Mouse (Mus musculus) midbrain, embryonic 14.5 days (tissue): ENCODE measurements around the gene Tpm1. TPM values are rescaled to one million over a fixed set of nuclear protein-coding genes. Genes with fewer than 3 reads are reported as not detected.

Experiments used
- ATAC-seq: fragments of 200-750 bp; cut with Nextera tagmentation; 2 replicates; pipeline ENCODE4 v1.8.0; 2017; ENCODE audit warnings: moderate number of reproducible peaks, moderate library complexity; ENCODE audit not compliant: low FRiP score, low TSS enrichment
- DNase-seq: peaks from one replicate; pipeline ENCODE4 v3.0.0-alpha.2; 2015
- H3K27ac ChIP-seq: fragments of 300-500 bp; sonication (generic); replicated peaks from 2 replicates; pipeline ENCODE4 v1.5.1; 2014; ENCODE audit warnings: mild to moderate bottlenecking, low read depth, low read length, moderate library complexity
- H3K27me3 ChIP-seq: fragments of 300-500 bp; sonication (generic); 2 replicates; pipeline ENCODE4 v1.6.1; 2014; ENCODE audit warnings: low read length, control low read depth, mixed read lengths; ENCODE audit not compliant: control insufficient read depth, insufficient read depth
- H3K36me3 ChIP-seq: fragments of 300-500 bp; sonication (generic); 2 replicates; pipeline ENCODE4 v1.6.1; 2014; ENCODE audit warnings: low read length, control low read depth; ENCODE audit not compliant: control insufficient read depth, insufficient read depth
- H3K4me1 ChIP-seq: fragments of 300-500 bp; sonication (generic); 2 replicates; pipeline ENCODE4 v1.6.1; 2014; ENCODE audit warnings: mild to moderate bottlenecking, antibody characterized with exemption, low read length, control low read depth; ENCODE audit not compliant: control insufficient read depth, insufficient read depth
- H3K4me2 ChIP-seq: fragments of 300-500 bp; sonication (generic); 2 replicates; pipeline ENCODE4 v1.6.1; 2014; ENCODE audit warnings: mild to moderate bottlenecking, low read length, moderate library complexity
- H3K4me3 ChIP-seq: fragments of 300-500 bp; sonication (generic); replicated peaks from 2 replicates; pipeline ENCODE4 v1.5.1; 2014; ENCODE audit warnings: low read depth, low read length
- H3K9ac ChIP-seq: fragments of 300-500 bp; sonication (generic); replicated peaks from 2 replicates; pipeline ENCODE4 v1.6.1; 2014; ENCODE audit warnings: mild to moderate bottlenecking, low read length, moderate library complexity
- H3K9me3 ChIP-seq: fragments of 300-500 bp; sonication (generic); 2 replicates; pipeline ENCODE4 v1.6.1; 2016; ENCODE audit warnings: low read length, control low read depth, mixed read lengths; ENCODE audit not compliant: control insufficient read depth
- WGBS: fragments of 180-500 bp; shearing (Covaris S2); extraction: QIAGEN DNeasy Blood & Tissue Kit; methylation state at CpG from one replicate; pipeline ENCODE4 v1.1.7; 2014; 5-methylcytosine and 5-hydroxymethylcytosine counted together
- polyA plus RNA-seq: library from polyadenylated mRNA; unstranded; fragments of >200 nt; fragmentation: Nextera tagmentation; extraction: Ambion mirVana; gene quantifications from 2 replicates; pipeline ENCODE4 v1.2.1, GENCODE M21; 2014

Gene Tpm1
- polyA plus RNA-seq, 1 experiment from 2014 or later: 124 TPM

GRCm38 (mm10) chr9:67036527-67037118, 12.6 kb downstream of the Tpm1 start:
- WGBS: 89% methylated on average over 2 of the region's 2 CpGs
- DNase-seq (no peak), ATAC-seq (no peak)

DNA sequence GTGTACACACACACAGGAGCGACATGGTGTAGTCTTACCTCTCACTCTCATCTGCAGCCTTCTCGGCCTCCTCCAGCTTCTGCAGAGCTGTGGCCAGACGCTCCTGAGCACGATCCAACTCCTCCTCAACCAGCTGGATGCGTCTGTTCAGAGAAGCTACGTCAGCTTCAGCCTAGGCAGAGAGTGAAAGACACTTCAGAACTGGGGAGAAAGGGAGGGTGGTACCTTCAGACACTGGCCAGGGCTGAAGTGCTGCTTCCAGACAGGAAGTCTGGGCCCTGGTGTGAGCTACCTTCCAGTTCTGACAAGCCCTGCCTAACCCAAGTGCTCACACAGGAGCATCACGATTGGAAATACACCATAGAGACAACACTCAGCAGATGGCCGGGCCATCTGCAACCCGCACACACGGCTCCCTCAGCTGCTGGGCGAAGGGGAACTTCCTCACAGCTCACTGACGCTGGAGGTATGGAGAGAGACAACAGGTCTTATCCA, 13.2 kb downstream of the Tpm1 start:
- no peaks in the 10 kb centered on the region for H3K9me3 ChIP-seq
- no peak overlapping the region for H3K27ac ChIP-seq
- DNase-seq (no peak), ATAC-seq (no peak)
- H3K4me3 ChIP-seq: no peak overlapping the region
- no peak overlapping the region for H3K9ac ChIP-seq
- H3K27me3 ChIP-seq: no peaks in the 10 kb centered on the region
- peaks cover 16% of the 10 kb centered on the region for H3K4me1 ChIP-seq
- peaks cover 53% of the 10 kb centered on the region for H3K36me3 ChIP-seq
- WGBS: 91% methylated on average over 12 of the region's 12 CpGs
- H3K4me2 ChIP-seq: no peak overlapping the region

More at GRCm38 (mm10) chr9:67036527-67037118, 12.6 kb downstream of the Tpm1 start:
- Histone ChIP-seq H3K9ac (no peak overlapping the region), H3K4me2 (no peak overlapping the region), H3K27ac (no peak overlapping the region), H3K9me3 (no peaks in the 10 kb centered on the region), H3K27me3 (no peaks in the 10 kb centered on the region), H3K36me3 (peaks cover 47% of the 10 kb centered on the region), H3K4me1 (peaks cover 22% of the 10 kb centered on the region), H3K4me3 (no peak overlapping the region)

DNA sequence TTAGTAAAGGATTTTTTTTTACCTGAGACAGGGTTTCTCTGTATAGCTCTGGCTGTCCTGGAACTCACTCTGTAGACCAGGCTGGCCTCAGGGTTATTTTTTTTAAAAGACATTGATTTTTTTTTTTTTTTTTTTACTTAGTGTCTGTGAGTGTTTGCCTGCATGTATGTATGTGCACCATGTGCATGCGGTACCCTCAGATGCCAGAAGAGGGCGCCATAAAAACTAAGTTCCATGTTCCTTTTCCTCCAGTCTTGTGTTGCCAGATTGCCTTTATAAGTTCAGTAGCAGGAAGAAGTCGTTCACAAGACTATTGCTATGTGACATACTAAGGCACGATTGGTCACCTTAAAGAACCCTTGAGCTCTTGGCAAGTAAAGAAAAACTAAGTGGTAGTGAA, 14.5 kb downstream of the Tpm1 start:
- no peak overlapping the region for H3K4me3 ChIP-seq
- no peak overlapping the region for H3K9ac ChIP-seq
- DNase-seq (no peak), ATAC-seq (no peak)
- H3K9me3 ChIP-seq: no peaks in the 10 kb centered on the region
- no peaks in the 10 kb centered on the region for H3K27me3 ChIP-seq
- H3K4me2 ChIP-seq: no peak overlapping the region
- H3K27ac ChIP-seq: no peak overlapping the region
- H3K36me3 ChIP-seq: peaks cover 66% of the 10 kb centered on the region
- H3K4me1 ChIP-seq: peaks cover 3% of the 10 kb centered on the region; the same call in 1 of the 2 replicates
- WGBS: 96% methylated on average over 4 of the region's 4 CpGs

- H3K27ac ChIP-seq: no peak overlapping the region
- H3K9ac ChIP-seq: no peak overlapping the region
- peaks cover 82% of the 10 kb centered on the region for H3K36me3 ChIP-seq
- H3K4me3 ChIP-seq: no peak overlapping the region
- no peaks in the 10 kb centered on the region for H3K9me3 ChIP-seq
- H3K4me1 ChIP-seq: no peaks in the 10 kb centered on the region
- H3K27me3 ChIP-seq: no peaks in the 10 kb centered on the region
- DNase-seq (no peak), ATAC-seq (no peak)
- WGBS: 94% methylated on average over 10 of the region's 10 CpGs
- H3K4me2 ChIP-seq: no peak overlapping the region
These were observed 16.2 kb downstream of the Tpm1 start for GRCm38 (mm10) chr9:67033016-67033415.

DNA sequence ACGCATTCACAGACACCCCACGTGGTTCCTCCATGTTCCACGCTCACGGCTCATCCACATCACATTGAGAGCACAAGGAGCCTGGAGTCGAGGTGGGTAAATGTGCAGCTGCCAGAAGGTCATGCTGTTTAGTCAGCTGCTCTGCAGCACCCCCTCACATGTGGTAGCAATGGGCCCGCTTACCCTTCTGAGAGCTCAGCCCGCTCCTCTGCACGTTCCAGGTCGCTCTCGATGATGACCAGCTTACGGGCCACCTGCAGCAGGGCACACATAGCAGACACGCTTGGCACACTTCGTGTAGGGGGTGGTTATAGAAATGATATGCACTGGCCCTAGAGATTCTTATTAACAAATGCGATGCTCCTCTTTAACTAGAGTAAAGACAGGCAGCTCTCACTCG, 16.6 kb downstream of the Tpm1 start:
- WGBS: 97% methylated on average over 15 of the region's 15 CpGs
- Histone ChIP-seq H3K4me1 (no peaks in the 10 kb centered on the region), H3K27me3 (no peaks in the 10 kb centered on the region), H3K4me3 (no peak overlapping the region), H3K4me2 (no peak overlapping the region), H3K9ac (no peak overlapping the region), H3K36me3 (peaks cover 82% of the 10 kb centered on the region), H3K27ac (no peak overlapping the region), H3K9me3 (no peaks in the 10 kb centered on the region)
- no peak for DNase-seq
- ATAC-seq: no peak

DNA sequence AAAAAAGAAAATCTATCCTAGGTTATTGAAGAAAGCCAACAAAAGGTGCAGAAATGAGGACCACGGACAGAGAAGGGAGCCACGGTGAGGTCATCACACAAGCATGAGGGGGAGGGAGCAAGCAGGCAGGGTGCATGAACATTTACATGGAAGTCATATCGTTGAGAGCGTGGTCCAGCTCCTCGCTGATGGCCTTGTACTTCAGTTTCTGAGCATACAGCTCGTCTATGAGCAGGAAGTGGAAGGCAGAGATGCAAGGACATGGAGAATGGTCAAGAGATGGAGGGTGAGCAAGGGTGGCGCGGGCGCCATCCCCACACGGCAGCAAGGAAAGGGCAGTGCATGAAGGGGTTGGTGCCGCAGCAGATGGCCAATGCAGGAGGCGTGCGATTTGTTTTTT, 19.7 kb downstream of the Tpm1 start:
- Histone ChIP-seq H3K27ac (no peak overlapping the region), H3K4me2 (no peak overlapping the region), H3K9ac (no peak overlapping the region), H3K36me3 (peaks cover 90% of the 10 kb centered on the region), H3K4me3 (no peak overlapping the region), H3K9me3 (no peaks in the 10 kb centered on the region), H3K4me1 (no peaks in the 10 kb centered on the region), H3K27me3 (no peaks in the 10 kb centered on the region)
- 92% methylated on average over 13 of the region's 13 CpGs for WGBS
- ATAC-seq: no peak
- no peak for DNase-seq

DNA sequence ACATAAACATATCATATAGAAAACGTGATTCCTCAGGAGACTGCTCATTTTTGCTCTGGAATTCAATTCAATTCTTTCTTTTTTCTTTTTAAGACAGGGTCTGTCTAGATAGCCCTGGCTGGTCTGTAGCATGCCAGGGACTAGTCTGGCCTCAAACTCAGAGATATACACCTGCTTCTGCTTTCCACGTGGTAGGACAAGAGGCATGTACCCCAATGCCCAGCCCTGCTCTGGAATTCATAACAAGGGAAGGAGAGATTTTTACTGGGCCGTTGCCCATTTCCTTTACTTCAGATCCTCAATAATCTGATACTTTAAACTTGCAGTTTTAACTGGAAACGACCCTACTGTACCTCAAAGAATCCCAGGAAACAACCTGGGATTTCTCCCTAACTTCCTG, 20.3 kb downstream of the Tpm1 start:
- WGBS: 91% methylated on average over 4 of the region's 4 CpGs
- no peak overlapping the region for H3K4me3 ChIP-seq
- no peaks in the 10 kb centered on the region for H3K4me1 ChIP-seq
- H3K4me2 ChIP-seq: no peak overlapping the region
- H3K36me3 ChIP-seq: peaks cover 84% of the 10 kb centered on the region
- H3K27me3 ChIP-seq: no peaks in the 10 kb centered on the region
- H3K9ac ChIP-seq: no peak overlapping the region
- no peaks in the 10 kb centered on the region for H3K9me3 ChIP-seq
- no peak overlapping the region for H3K27ac ChIP-seq
- ATAC-seq (no peak), DNase-seq (no peak)

DNA sequence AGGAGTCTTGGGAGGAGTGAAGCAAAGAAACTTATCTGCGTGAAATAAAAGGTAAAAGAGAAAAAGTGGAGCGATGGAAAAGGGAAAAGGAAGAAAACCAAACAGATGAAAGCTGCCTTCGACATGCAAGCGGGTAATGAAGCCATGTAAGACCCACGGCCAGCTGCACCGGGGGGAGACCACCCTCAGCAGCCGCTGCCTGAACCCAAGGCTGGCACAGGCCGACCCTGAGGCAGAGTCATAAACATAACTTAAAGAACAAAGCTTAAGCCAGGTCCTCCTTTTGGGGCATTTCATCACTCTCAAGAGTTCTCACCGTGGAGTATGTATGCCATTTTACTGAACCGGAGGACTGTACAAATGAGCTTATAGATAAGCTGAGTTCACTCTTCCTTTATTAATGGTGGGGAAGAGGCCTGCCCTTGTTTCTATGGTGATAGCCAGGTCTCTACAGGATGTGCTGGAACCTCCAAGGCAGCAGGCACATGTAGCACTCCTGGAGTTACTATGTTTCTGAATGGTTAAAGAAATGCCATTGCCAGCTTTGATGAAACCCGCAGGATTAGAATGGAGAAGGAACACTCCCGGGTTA, 21.0 kb downstream of the Tpm1 start:
- Histone ChIP-seq H3K27me3 (no peaks in the 10 kb centered on the region), H3K36me3 (peaks cover 81% of the 10 kb centered on the region), H3K4me3 (no peak overlapping the region), H3K4me2 (no peak overlapping the region), H3K4me1 (no peaks in the 10 kb centered on the region), H3K9ac (no peak overlapping the region), H3K9me3 (no peaks in the 10 kb centered on the region), H3K27ac (no peak overlapping the region)
- WGBS: 89% methylated on average over 12 of the region's 12 CpGs
- ATAC-seq (no peak), DNase-seq (no peak)

- Histone ChIP-seq H3K4me1 (no peaks in the 10 kb centered on the region), H3K4me2 (no peak overlapping the region), H3K9me3 (no peaks in the 10 kb centered on the region), H3K9ac (no peak overlapping the region), H3K4me3 (no peak overlapping the region), H3K27ac (no peak overlapping the region), H3K36me3 (peaks cover 73% of the 10 kb centered on the region), H3K27me3 (no peaks in the 10 kb centered on the region)
- ATAC-seq (no peak), DNase-seq (no peak)
- WGBS: 90% methylated on average over 7 of the region's 7 CpGs
These were observed 22.3 kb downstream of the Tpm1 start for GRCm38 (mm10) chr9:67026890-67027289.
